Mouse (Mus musculus) testis, adult 2 months (tissue): ENCODE data around the gene Bco1. TPM values are rescaled to one million over a fixed set of nuclear protein-coding genes. Genes with fewer than 3 reads are reported as not detected.

Experiments
- H3K27ac ChIP-seq: fragments of 200-500 bp; 2 replicates; pipeline ENCODE4 v1.5.1; 2012; ENCODE audit warnings: low read depth, low read length; ENCODE audit not compliant: control insufficient read depth, insufficient read depth
- H3K27me3 ChIP-seq: fragments of 200-500 bp; 2 replicates; pipeline ENCODE4 v1.6.1; 2012; ENCODE audit warnings: mild to moderate bottlenecking, low read length, moderate library complexity; ENCODE audit not compliant: control insufficient read depth, insufficient read depth
- H3K36me3 ChIP-seq: fragments of 200-500 bp; 2 replicates; pipeline ENCODE4 v1.6.1; 2012; ENCODE audit warnings: mild to moderate bottlenecking, low read length; ENCODE audit not compliant: control insufficient read depth, insufficient read depth
- H3K4me1 ChIP-seq: fragments of 200-500 bp; 2 replicates; pipeline ENCODE4 v1.6.1; 2012; ENCODE audit warnings: low read length; ENCODE audit not compliant: control insufficient read depth, insufficient read depth
- H3K4me3 ChIP-seq: fragments of 200-500 bp; 2 replicates; pipeline ENCODE4 v1.5.1; 2012; ENCODE audit warnings: low read depth, mild to moderate bottlenecking, low read length, moderate library complexity, mixed read lengths; ENCODE audit not compliant: control insufficient read depth
- CTCF ChIP-seq: fragments of 200-500 bp; IDR thresholded peaks from 2 replicates; pipeline ENCODE4 v1.5.1; 2012; ENCODE audit warnings: low read depth, mild to moderate bottlenecking, inconsistent platforms, low read length, moderate library complexity; ENCODE audit not compliant: control insufficient read depth, insufficient read depth, insufficient replicate concordance
- POLR2A ChIP-seq: fragments of 200-500 bp; IDR thresholded peaks from 2 replicates; pipeline ENCODE4 v1.6.1; 2012; ENCODE audit warnings: low read depth, mild to moderate bottlenecking, inconsistent platforms, low read length, moderate library complexity; ENCODE audit not compliant: control insufficient read depth
- polyA plus RNA-seq: library from polyadenylated mRNA; depleted of rRNA; stranded (reverse); fragments of >200 nt; gene quantifications from 2 replicates; pipeline ENCODE4 v1.2.3, GENCODE M21; 2012

Bco1 gene
- polyA plus RNA-seq, 1 experiment, result 38.7 TPM

DNA sequence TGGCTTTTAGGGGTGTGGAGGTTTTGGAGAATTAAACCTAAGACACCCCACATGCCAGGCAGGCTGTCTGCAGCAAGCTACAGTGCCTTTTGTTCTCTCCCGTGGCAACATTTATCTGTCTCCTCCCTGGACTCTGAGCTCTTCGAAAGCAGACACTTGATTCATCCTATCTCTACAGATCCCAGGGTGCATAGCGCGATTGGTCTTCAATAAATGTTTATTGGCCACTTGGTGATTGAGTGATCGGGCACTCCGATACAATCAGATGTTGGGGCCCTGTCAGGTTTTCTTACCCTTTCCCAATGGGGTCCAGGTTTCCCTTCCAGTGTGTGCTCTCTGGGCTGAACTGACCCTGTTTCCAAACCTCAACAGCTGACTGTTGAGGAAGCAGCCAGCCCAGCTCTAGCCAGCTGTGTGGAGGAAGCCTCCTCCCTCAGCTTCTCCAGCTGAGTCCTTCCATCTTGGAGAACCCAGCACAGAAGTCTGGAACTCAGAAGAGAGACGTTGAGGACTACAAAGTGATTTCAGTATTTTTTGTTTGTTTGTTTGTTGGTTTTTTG is 17.2 kb upstream of the Bco1 start:
- Histone ChIP-seq H3K27ac (no peak overlapping the region), H3K36me3 (no peaks in the 10 kb centered on the region), H3K4me1 (no peaks in the 10 kb centered on the region), H3K27me3 (no peaks in the 10 kb centered on the region), H3K4me3 (no peak overlapping the region)
- TF ChIP-seq POLR2A (no peak), CTCF (no peak)

DNA sequence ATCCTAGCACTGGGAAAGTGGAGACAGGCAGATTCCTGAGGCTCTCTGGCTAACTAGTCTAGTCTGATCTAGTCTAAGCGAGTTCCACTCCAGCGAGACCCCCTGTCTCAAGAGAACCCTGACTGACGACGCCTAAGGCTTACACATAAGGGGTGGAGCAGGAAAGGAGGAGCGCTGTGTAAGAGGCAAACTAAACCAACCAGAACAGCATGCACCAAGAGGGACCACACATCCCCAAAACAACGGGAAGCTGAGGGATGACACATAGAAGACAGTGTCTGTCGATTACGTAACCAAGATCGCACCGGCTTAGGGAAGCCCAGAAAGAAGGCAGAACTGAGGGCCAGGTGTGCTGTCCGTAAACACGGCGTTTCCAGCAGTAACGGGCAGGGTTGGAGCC is 16.0 kb upstream of the Bco1 start:
- Histone ChIP-seq H3K27ac (no peak overlapping the region), H3K4me1 (no peaks in the 10 kb centered on the region), H3K4me3 (no peak overlapping the region), H3K36me3 (no peaks in the 10 kb centered on the region), H3K27me3 (no peaks in the 10 kb centered on the region)
- TF ChIP-seq CTCF (no peak), POLR2A (no peak)

DNA sequence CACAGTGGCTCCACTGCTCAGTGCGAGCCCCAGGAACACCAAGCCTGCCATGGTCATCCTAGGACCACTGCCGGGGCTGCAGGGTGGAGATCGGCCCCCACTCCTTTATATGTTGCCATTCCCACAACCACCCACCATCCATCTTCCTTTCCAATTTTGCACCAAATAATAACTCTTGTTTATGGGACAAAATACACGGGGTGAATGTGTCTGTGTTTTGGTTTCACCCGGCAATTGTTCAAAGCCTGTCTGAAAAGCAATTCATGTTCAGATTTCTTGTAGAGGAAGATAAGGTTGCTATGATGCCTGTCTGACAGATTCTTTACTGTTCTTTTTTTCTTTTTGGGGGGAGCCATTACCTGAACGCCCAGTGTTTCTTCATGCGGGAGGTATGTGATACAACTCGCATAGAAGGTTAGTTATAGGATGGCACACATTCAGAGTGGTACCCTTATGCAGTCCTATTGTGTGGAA is 13.2 kb upstream of the Bco1 start, which contains the start of gene Pkd1l2:
Pkd1l2 (minus strand) TSS at position 51 of the 474 bp plus-strand sequence.
- H3K4me1 ChIP-seq, result no peaks in the 10 kb centered on the region
- TF ChIP-seq POLR2A, result no peak
- TF ChIP-seq CTCF, result no peak

DNA sequence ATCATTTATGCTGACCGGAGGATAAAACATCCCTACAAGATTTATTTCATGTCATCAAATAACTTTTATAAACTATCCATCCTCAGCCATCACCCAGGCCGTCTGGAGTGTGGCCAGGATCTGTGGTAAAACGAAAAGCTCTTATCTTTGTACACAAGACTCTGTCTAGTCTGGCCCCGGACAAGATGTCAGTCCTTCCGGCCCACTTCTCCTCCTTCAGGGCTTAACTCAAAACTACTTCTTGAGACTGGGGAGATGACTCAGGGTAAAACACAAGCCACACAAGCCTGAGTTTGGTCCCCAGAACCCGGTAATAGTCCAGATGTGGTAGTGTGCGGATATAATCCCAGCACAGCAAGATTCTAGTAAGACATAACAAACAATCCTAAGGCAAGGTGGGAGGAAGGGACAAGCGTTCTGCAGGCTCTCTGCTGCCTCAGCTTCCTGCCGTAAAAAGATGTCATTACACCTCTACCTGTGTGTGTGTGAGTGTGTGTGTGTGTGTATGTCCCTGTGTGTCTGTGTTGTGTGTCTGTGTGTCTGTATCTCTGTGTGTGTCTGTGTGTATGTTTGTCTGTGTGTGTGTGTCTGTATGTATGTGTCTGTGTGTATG is 12.6 kb upstream of the Bco1 start:
- TF ChIP-seq POLR2A (no peak), CTCF (no peak)
- Histone ChIP-seq H3K36me3 (no peaks in the 10 kb centered on the region), H3K4me3 (no peak overlapping the region), H3K4me1 (no peaks in the 10 kb centered on the region), H3K27me3 (no peaks in the 10 kb centered on the region), H3K27ac (no peak overlapping the region)

More for the DNA sequence above, 13.2 kb upstream of the Bco1 start, which contains the start of gene Pkd1l2:
- Histone ChIP-seq H3K36me3 (no peaks in the 10 kb centered on the region), H3K27ac (no peak within 1 kb of the TSS), H3K27me3 (no peaks in the 10 kb centered on the region), H3K4me3 (no peak within 1 kb of the TSS)

DNA sequence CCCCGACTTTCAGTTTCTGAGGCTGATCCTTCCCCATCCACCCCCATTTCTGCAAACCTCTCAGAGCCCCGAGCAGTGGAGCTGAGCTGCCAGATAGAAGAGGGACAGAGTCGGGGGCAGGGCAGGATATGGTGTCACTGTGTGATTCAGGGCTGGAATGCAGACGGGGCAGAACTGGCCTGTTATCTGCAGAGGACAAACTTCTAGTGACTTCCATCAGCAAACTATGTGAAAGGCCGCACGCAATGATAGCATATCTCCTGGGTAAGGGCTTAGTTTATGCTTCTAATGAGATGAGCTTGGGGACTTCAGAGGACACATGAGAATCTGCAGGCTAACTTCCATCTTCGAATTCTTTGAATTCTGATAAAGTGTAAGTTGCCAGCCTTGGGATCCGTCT is 10.1 kb upstream of the Bco1 start:
- no peaks in the 10 kb centered on the region for H3K27me3 ChIP-seq
- H3K4me3 ChIP-seq, result no peak overlapping the region
- no peaks in the 10 kb centered on the region for H3K4me1 ChIP-seq
- no peak for TF ChIP-seq CTCF
- no peak for TF ChIP-seq POLR2A
- H3K27ac ChIP-seq, result no peak overlapping the region
- H3K36me3 ChIP-seq, result no peaks in the 10 kb centered on the region

DNA sequence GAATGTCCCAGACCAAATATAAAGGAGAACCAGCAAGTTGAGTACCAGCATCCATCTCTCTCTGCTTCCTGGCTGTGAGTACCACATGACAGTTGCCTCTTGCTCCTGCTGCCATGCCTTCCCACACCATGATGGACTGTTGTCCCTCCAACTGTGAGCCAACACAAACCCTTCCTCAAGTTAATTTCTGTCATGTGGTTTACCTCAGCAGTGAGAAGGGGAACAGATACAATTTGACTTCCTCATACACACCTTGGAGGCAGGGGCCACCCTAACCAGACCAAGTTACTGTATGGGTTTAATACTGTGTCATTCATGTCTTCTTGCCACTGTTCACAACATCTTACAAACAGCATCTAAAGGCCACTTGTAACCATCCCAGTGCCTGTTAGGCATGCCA is 8.6 kb upstream of the Bco1 start:
- no peak overlapping the region for H3K27ac ChIP-seq
- H3K36me3 ChIP-seq, result no peaks in the 10 kb centered on the region
- H3K4me3 ChIP-seq, result peak overlapping the region; percentile 49
- H3K27me3 ChIP-seq, result no peaks in the 10 kb centered on the region
- TF ChIP-seq CTCF, result no peak
- no peak for TF ChIP-seq POLR2A
- no peaks in the 10 kb centered on the region for H3K4me1 ChIP-seq

DNA sequence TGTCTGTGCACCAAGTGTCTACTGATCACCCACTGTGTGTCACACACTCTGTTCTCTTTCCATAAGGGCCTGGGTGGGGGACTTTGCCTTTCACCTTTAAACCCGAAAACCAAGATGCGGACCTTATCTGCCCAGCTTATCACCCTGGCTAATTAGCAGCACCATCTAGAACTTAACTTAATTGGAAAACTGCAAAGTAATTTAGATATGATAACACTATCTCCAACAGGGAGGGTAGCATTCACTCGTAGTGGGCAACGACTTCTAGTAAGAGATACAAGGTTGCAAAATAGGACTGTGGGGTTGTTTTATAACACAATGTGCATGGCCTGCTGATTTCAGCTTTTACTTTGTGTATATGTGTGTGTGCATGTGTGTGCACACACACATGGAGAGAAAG is 5.9 kb upstream of the Bco1 start:
- no peaks in the 10 kb centered on the region for H3K4me1 ChIP-seq
- H3K36me3 ChIP-seq, result no peaks in the 10 kb centered on the region
- H3K4me3 ChIP-seq, result no peak overlapping the region
- no peak for TF ChIP-seq POLR2A
- TF ChIP-seq CTCF, result no peak
- no peak overlapping the region for H3K27ac ChIP-seq
- no peaks in the 10 kb centered on the region for H3K27me3 ChIP-seq
